Mouse (Mus musculus): ENCODE data around the gene Tdrkh. TPM values are rescaled to one million over a fixed set of nuclear protein-coding genes. Genes with fewer than 3 reads are reported as not detected.

Gene Tdrkh
- polyA plus RNA-seq, 1 experiment, result 15.5 TPM

- TF ChIP-seq POLR2A (IDR thresholded peaks at IDR 0.05; ENCODE audit: extremely low read depth, insufficient read depth, low read length), result peak; percentile 82
- TF ChIP-seq CTCF (IDR thresholded peaks at IDR 0.05; ENCODE audit: extremely low read depth, insufficient read depth, low read length), result no peak
- Histone ChIP-seq H3K4me1 (ENCODE audit: control insufficient read depth, insufficient read depth, low read length) (no peaks in the 10 kb centered on the region), H3K4me3 (ENCODE audit: insufficient read depth, low read length) (peak within 1 kb of the TSS; percentile 92), H3K27ac (ENCODE audit: insufficient read depth, low read length) (0 out of 2 replicates have a peak within 1 kb of the TSS, but pooled peaks have one; percentile 41)
These were observed 30.0 kb downstream of the Tdrkh start, which contains the start of gene Mrpl9 for GRCm38 (mm10) chr3:94442951-94443596. Gene Mrpl9 (plus strand): TSS chr3:94443318.

- Histone ChIP-seq H3K4me1 (ENCODE audit: control insufficient read depth, insufficient read depth, low read length) (no peaks in the 10 kb centered on the region), H3K27ac (ENCODE audit: insufficient read depth, low read length) (0 out of 2 replicates have a peak within 1 kb of the TSS, but pooled peaks have one; percentile 41), H3K4me3 (ENCODE audit: insufficient read depth, low read length) (peak within 1 kb of the TSS; percentile 92)
- TF ChIP-seq POLR2A (IDR thresholded peaks at IDR 0.05; ENCODE audit: extremely low read depth, insufficient read depth, low read length) (no peak), CTCF (IDR thresholded peaks at IDR 0.05; ENCODE audit: extremely low read depth, insufficient read depth, low read length) (no peak)
These were observed 30.5 kb downstream of the Tdrkh start, which contains the start of gene Oaz3 for GRCm38 (mm10) chr3:94443597-94443964. Gene Oaz3 (minus strand): TSS chr3:94443915.

- H3K27ac ChIP-seq (ENCODE audit: insufficient read depth, low read length), result no peak overlapping the region
- no peak for TF ChIP-seq POLR2A (IDR thresholded peaks at IDR 0.05; ENCODE audit: extremely low read depth, insufficient read depth, low read length)
- no peak for TF ChIP-seq CTCF (IDR thresholded peaks at IDR 0.05; ENCODE audit: extremely low read depth, insufficient read depth, low read length)
- no peaks in the 10 kb centered on the region for H3K4me1 ChIP-seq (ENCODE audit: control insufficient read depth, insufficient read depth, low read length)
- H3K4me3 ChIP-seq (ENCODE audit: insufficient read depth, low read length), result no peak overlapping the region
These were observed 36.3 kb downstream of the Tdrkh start for GRCm38 (mm10) chr3:94449377-94449776.

- Histone ChIP-seq H3K4me1 (ENCODE audit: control insufficient read depth, insufficient read depth, low read length) (peaks cover 1% of the 10 kb centered on the region; the same call in 1 of the 2 replicates), H3K4me3 (ENCODE audit: insufficient read depth, low read length) (no peak overlapping the region), H3K27ac (ENCODE audit: insufficient read depth, low read length) (no peak overlapping the region)
- no peak for TF ChIP-seq POLR2A (IDR thresholded peaks at IDR 0.05; ENCODE audit: extremely low read depth, insufficient read depth, low read length)
- TF ChIP-seq CTCF (IDR thresholded peaks at IDR 0.05; ENCODE audit: extremely low read depth, insufficient read depth, low read length), result peak; percentile 93
These were observed 43.5 kb downstream of the Tdrkh start for GRCm38 (mm10) chr3:94456529-94457000.

- H3K4me1 ChIP-seq (ENCODE audit: control insufficient read depth, insufficient read depth, low read length), result peaks cover 1% of the 10 kb centered on the region; the same call in 1 of the 2 replicates
- H3K27ac ChIP-seq (ENCODE audit: insufficient read depth, low read length), result no peak overlapping the region
- TF ChIP-seq POLR2A (IDR thresholded peaks at IDR 0.05; ENCODE audit: extremely low read depth, insufficient read depth, low read length), result no peak
- TF ChIP-seq CTCF (IDR thresholded peaks at IDR 0.05; ENCODE audit: extremely low read depth, insufficient read depth, low read length), result no peak
- no peak overlapping the region for H3K4me3 ChIP-seq (ENCODE audit: insufficient read depth, low read length)
These were observed 44.0 kb downstream of the Tdrkh start for GRCm38 (mm10) chr3:94457055-94457454.

GRCm38 (mm10) chr3:94459834-94460233, 46.8 kb downstream of the Tdrkh start:
- H3K4me3 ChIP-seq (ENCODE audit: insufficient read depth, low read length), result no peak overlapping the region
- no peak overlapping the region for H3K27ac ChIP-seq (ENCODE audit: insufficient read depth, low read length)
- H3K4me1 ChIP-seq (ENCODE audit: control insufficient read depth, insufficient read depth, low read length), result peaks cover 6% of the 10 kb centered on the region
- TF ChIP-seq CTCF (IDR thresholded peaks at IDR 0.05; ENCODE audit: extremely low read depth, insufficient read depth, low read length) (no peak), POLR2A (IDR thresholded peaks at IDR 0.05; ENCODE audit: extremely low read depth, insufficient read depth, low read length) (no peak)

- Histone ChIP-seq H3K4me3 (ENCODE audit: insufficient read depth, low read length) (no peak overlapping the region), H3K4me1 (ENCODE audit: control insufficient read depth, insufficient read depth, low read length) (peaks cover 8% of the 10 kb centered on the region), H3K27ac (ENCODE audit: insufficient read depth, low read length) (no peak overlapping the region)
- TF ChIP-seq CTCF (IDR thresholded peaks at IDR 0.05; ENCODE audit: extremely low read depth, insufficient read depth, low read length), result no peak
- TF ChIP-seq POLR2A (IDR thresholded peaks at IDR 0.05; ENCODE audit: extremely low read depth, insufficient read depth, low read length), result no peak
These were observed 51.0 kb downstream of the Tdrkh start for GRCm38 (mm10) chr3:94463926-94464578.

DNA sequence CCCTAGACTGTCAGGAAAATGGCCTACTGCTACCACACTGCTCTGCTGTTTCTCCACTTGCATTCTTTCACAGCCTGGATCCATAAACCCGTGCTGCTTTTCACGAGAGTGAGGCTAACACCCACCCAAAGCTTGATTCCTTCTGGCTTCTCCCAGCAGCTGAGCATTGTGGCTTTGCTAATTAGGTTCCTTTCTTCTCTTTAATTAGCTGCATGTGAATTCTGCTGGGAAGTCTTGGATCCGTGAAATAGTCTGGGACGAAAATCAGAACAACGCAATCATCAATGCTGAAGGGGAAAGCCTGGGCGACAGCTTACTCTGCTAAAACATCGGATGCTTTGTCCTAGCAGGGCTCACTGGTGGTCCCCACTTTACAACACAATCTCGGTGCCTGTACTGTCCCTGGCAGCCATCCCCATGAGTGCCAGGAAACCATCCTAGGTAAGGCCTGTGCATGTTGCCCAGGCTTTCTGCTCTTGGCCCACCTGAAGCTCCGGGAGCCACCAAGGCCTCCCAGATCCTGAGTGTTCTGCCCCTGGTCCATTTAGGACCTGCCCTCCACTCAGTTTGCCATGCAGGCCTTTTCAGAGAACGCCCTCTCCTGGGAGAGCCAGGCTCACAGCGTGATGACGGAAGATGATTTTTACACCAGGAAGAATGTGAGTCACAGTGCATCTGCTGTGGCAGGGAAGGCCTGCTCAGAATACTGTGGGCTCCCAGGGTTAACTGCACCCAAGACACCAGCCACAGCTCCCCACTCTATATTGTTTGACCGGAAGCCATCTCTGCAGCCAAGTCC, 52.8 kb downstream of the Tdrkh start:
- Histone ChIP-seq H3K4me3 (ENCODE audit: insufficient read depth, low read length) (no peak overlapping the region), H3K27ac (ENCODE audit: insufficient read depth, low read length) (peak overlapping the region; percentile 47), H3K4me1 (ENCODE audit: control insufficient read depth, insufficient read depth, low read length) (peaks cover 7% of the 10 kb centered on the region)
- peak; percentile 37; the same call in 1 of the 2 replicates for TF ChIP-seq POLR2A (IDR thresholded peaks at IDR 0.05; ENCODE audit: extremely low read depth, insufficient read depth, low read length)
- no peak for TF ChIP-seq CTCF (IDR thresholded peaks at IDR 0.05; ENCODE audit: extremely low read depth, insufficient read depth, low read length)

- Histone ChIP-seq H3K4me1 (ENCODE audit: control insufficient read depth, insufficient read depth, low read length) (peaks cover 9% of the 10 kb centered on the region), H3K27ac (ENCODE audit: insufficient read depth, low read length) (no peak overlapping the region), H3K4me3 (ENCODE audit: insufficient read depth, low read length) (no peak overlapping the region)
- TF ChIP-seq CTCF (IDR thresholded peaks at IDR 0.05; ENCODE audit: extremely low read depth, insufficient read depth, low read length) (no peak), POLR2A (IDR thresholded peaks at IDR 0.05; ENCODE audit: extremely low read depth, insufficient read depth, low read length) (no peak)
These were observed 55.9 kb downstream of the Tdrkh start for GRCm38 (mm10) chr3:94468931-94469330.
